Mouse (Mus musculus) forebrain, postnatal 0 days (tissue): Measurements from ENCODE around the gene Odf3l2. TPM values are rescaled to one million over a fixed set of nuclear protein-coding genes. Genes with fewer than 3 reads are reported as not detected.

Experiments used
- ATAC-seq: fragments of 200-750 bp; cut with Nextera tagmentation; 2 replicates; pipeline ENCODE4 v1.8.0; 2017; ENCODE audit warnings: mild to moderate bottlenecking, moderate library complexity
- DNase-seq: peaks from one replicate; pipeline ENCODE4 v3.0.0-alpha.2; 2015
- H3K27ac ChIP-seq: fragments of 300-500 bp; sonication (generic); 2 replicates; pipeline ENCODE4 v1.5.1; 2014; ENCODE audit warnings: low read depth, mild to moderate bottlenecking, antibody characterized with exemption, low read length, moderate library complexity, mixed read lengths
- H3K27me3 ChIP-seq: fragments of 300-500 bp; sonication (generic); 2 replicates; pipeline ENCODE4 v1.6.1; 2014; ENCODE audit warnings: mild to moderate bottlenecking, low read length, mixed read lengths; ENCODE audit not compliant: insufficient read depth
- H3K36me3 ChIP-seq: fragments of 300-500 bp; sonication (generic); 2 replicates; pipeline ENCODE4 v1.6.1; 2014; ENCODE audit warnings: mild to moderate bottlenecking, moderate library complexity; ENCODE audit not compliant: insufficient read depth
- H3K4me1 ChIP-seq: fragments of 300-500 bp; sonication (generic); 2 replicates; pipeline ENCODE4 v1.6.1; 2014; ENCODE audit warnings: antibody characterized with exemption; ENCODE audit not compliant: insufficient read depth
- H3K4me2 ChIP-seq: fragments of 300-500 bp; sonication (generic); 2 replicates; pipeline ENCODE4 v1.6.1; 2014; ENCODE audit warnings: low read depth, mild to moderate bottlenecking, moderate library complexity
- H3K4me3 ChIP-seq: fragments of 300-500 bp; sonication (generic); 2 replicates; pipeline ENCODE4 v1.5.1; 2014; ENCODE audit warnings: low read depth, low read length, mixed read lengths
- H3K9ac ChIP-seq: fragments of 300-500 bp; sonication (generic); 2 replicates; pipeline ENCODE4 v1.6.1; 2014; ENCODE audit warnings: mild to moderate bottlenecking
- H3K9me3 ChIP-seq: fragments of 300-500 bp; sonication (generic); 2 replicates; pipeline ENCODE4 v1.6.1; 2016; ENCODE audit warnings: low read length
- CTCF ChIP-seq: sonication (generic); IDR thresholded peaks from 2 replicates; pipeline ENCODE4 v1.5.1; 2016; ENCODE audit warnings: antibody characterized with exemption, control low read depth, low read depth
- WGBS: fragments of 180-500 bp; shearing (Covaris S2); extraction: QIAGEN DNeasy Blood & Tissue Kit; methylation state at CpG from one replicate; pipeline ENCODE4 v1.1.7; 2014; 5-methylcytosine and 5-hydroxymethylcytosine counted together
- polyA plus RNA-seq: library from polyadenylated mRNA; unstranded; fragments of >200 nt; fragmentation: Nextera tagmentation; extraction: Ambion mirVana; gene quantifications from 2 replicates; pipeline ENCODE4 v1.2.1, GENCODE M21; 2015
- total RNA-seq: library from RNA; depleted of rRNA; stranded (reverse); fragments of >200 nt; gene quantifications from 2 replicates; pipeline ENCODE4 v1.2.3, GENCODE M21; 2014

Odf3l2 gene
- total and polyA plus RNA-seq, 2 experiments from 2014 or later = 0.52 to 0.81 TPM

- Histone ChIP-seq H3K4me1 (peaks cover 15% of the 10 kb centered on the region; the same call in 1 of the 2 replicates), H3K9me3 (no peaks in the 10 kb centered on the region), H3K4me2 (peak within 1 kb of the TSS; percentile 90), H3K9ac (peak within 1 kb of the TSS; percentile 82), H3K27me3 (no peaks in the 10 kb centered on the region), H3K27ac (peak within 1 kb of the TSS; percentile 89), H3K4me3 (peak within 1 kb of the TSS; percentile 70), H3K36me3 (peaks cover 22% of the 10 kb centered on the region)
- peak; percentile 57 for TF ChIP-seq CTCF
- 1% methylated on average over 80 of the region's 84 CpGs for WGBS
- peak; percentile 100 for DNase-seq
- peak; percentile 96 for ATAC-seq
Measured at GRCm38 (mm10) chr10:79681591-79682245, 36.2 kb upstream of the Odf3l2 start, which contains the start of gene Cdc34. Cdc34 (plus strand) TSS chr10:79682195.

DNA sequence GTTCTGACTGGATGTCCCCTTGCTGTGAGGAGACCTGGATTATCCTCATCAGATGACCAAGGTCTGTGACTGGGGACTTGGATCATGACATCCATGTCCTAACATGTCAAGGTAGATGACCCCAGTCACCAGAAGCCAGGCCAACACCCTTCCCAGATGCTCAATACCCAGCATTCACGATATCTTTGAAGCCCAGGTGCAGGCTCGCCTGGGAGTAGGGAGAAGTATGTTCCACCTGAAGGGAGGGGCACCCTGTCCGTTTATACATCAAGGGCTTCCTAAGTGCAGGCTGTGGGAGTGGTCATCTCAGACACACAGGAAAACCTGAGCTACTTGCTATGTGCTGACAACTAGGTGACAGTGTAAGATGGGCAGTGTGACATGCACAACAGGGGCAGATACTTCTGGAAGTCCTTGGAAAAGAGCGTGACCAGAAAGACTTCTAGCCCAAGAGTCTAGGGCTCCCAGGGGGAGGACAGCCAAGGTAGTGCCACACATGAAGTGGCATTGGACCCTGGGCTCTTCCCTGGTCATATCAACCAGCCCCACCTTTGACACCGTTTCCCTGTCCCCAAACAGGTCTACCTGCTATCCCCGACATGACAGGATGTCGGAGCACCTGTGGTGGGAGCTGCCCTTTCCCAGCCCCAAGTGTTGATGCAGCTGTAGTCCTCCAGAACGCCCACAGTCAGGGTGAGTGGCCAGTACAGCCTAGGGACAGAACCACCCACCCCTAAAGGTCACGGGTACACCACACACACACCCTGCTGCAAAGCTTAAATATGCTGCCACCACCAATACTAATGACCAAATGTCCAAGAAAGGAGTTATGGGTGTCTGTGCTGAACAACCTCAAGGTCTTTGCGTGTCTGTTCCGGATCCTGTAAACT, 35.3 kb upstream of the Odf3l2 start:
- 44% methylated on average over 11 of the region's 11 CpGs for WGBS
- no peak for DNase-seq
- no peak for ATAC-seq
- H3K27me3 ChIP-seq = no peaks in the 10 kb centered on the region
- H3K4me1 ChIP-seq = peaks cover 15% of the 10 kb centered on the region; the same call in 1 of the 2 replicates
- H3K9me3 ChIP-seq = no peaks in the 10 kb centered on the region
- no peak for TF ChIP-seq CTCF
- peak overlapping the region; percentile 82 for H3K9ac ChIP-seq
- peak overlapping the region; percentile 89 for H3K27ac ChIP-seq
- peaks cover 16% of the 10 kb centered on the region for H3K36me3 ChIP-seq
- peak overlapping the region; percentile 52 for H3K4me2 ChIP-seq
- peak overlapping the region; percentile 70 for H3K4me3 ChIP-seq

DNA sequence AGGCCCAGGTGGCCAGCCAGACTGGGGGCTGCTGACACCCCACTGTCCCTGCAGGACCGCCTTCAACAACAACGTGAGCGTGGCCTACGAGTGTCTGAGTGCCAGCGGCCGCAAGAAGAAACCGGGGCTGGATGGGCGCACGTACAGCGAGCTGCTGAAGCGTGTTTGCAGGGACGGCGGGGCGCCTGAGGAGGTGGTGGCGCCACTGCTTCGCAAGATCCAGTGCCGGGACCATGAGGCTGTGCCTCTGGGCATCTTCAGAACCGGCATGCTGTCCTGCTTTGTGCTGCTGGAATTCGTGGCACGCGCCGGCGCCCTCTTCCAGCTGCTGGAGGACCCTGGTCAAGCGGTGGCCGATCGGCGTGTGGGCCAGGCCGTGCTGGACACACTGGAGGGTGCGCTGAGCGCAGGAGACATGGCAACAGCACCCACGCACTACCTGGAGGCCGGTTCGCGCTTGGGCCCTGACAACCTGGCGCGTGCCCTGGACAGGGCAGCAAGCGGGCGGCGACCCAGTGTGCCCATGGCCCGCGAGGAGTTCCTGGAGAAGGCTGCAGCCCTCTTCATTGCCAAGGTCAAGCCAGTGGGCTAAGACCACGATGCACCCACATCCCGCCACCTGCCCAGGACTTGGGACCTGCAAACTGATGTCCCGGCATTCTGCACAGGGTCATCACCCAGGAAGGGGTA, 30.0 kb upstream of the Odf3l2 start:
- DNase-seq (no peak), ATAC-seq (no peak)
- H3K27me3 ChIP-seq = no peaks in the 10 kb centered on the region
- no peak overlapping the region for H3K4me3 ChIP-seq
- no peak overlapping the region for H3K4me2 ChIP-seq
- H3K36me3 ChIP-seq = peaks cover 12% of the 10 kb centered on the region
- H3K9me3 ChIP-seq = no peaks in the 10 kb centered on the region
- H3K27ac ChIP-seq = no peak overlapping the region
- WGBS = 60% methylated on average over 44 of the region's 44 CpGs
- H3K4me1 ChIP-seq = peaks cover 7% of the 10 kb centered on the region; the same call in 1 of the 2 replicates
- no peak for TF ChIP-seq CTCF
- no peak overlapping the region for H3K9ac ChIP-seq

GRCm38 (mm10) chr10:79673054-79673453, 27.5 kb upstream of the Odf3l2 start:
- ATAC-seq (no peak), DNase-seq (no peak)
- Histone ChIP-seq H3K27ac (no peak overlapping the region), H3K27me3 (no peaks in the 10 kb centered on the region), H3K4me1 (peaks cover 17% of the 10 kb centered on the region), H3K9me3 (no peaks in the 10 kb centered on the region), H3K4me2 (no peak overlapping the region), H3K9ac (no peak overlapping the region), H3K4me3 (no peak overlapping the region), H3K36me3 (peaks cover 12% of the 10 kb centered on the region)
- TF ChIP-seq CTCF = no peak
- WGBS = 92% methylated on average over 3 of the region's 3 CpGs

DNA sequence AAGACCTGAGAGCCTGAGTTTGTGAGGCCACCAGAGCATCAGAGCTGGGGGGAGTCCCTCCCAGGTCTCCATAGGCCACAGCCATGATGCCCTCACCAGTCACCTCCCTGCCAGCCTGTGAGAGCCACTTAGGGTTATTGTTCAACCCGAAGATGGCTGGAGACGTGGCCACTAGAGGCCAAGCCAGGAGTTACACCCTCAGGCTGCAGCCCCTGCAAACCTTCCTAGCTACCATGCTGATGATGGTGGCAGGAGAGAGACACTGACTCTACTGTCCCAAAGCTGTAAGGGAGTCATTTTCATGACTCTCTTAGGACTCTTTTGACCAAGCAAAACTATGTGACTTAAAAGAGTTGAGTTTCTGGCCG, 26.5 kb upstream of the Odf3l2 start:
- Histone ChIP-seq H3K36me3 (peaks cover 12% of the 10 kb centered on the region), H3K9ac (no peak overlapping the region), H3K4me2 (no peak overlapping the region), H3K27me3 (no peaks in the 10 kb centered on the region), H3K9me3 (no peaks in the 10 kb centered on the region), H3K4me3 (no peak overlapping the region), H3K4me1 (peaks cover 18% of the 10 kb centered on the region), H3K27ac (no peak overlapping the region)
- ATAC-seq = no peak
- no peak for DNase-seq
- WGBS = 68% methylated on average over 3 of the region's 3 CpGs
- peak; percentile 38 for TF ChIP-seq CTCF

GRCm38 (mm10) chr10:79671396-79672087, 26.0 kb upstream of the Odf3l2 start:
- no peak overlapping the region for H3K9ac ChIP-seq
- H3K4me3 ChIP-seq = no peak overlapping the region
- ATAC-seq = no peak
- peaks cover 18% of the 10 kb centered on the region for H3K4me1 ChIP-seq
- no peak overlapping the region for H3K27ac ChIP-seq
- TF ChIP-seq CTCF = no peak
- H3K9me3 ChIP-seq = no peaks in the 10 kb centered on the region
- 72% methylated on average over 6 of the region's 6 CpGs for WGBS
- no peak overlapping the region for H3K4me2 ChIP-seq
- no peaks in the 10 kb centered on the region for H3K27me3 ChIP-seq
- DNase-seq = no peak
- peaks cover 12% of the 10 kb centered on the region for H3K36me3 ChIP-seq
